8 mouse cellular contexts compared by ENCODE assay signal in genomic region chr1:87292420-87293190, GRCm38 (mm10). TPM values are rescaled to one million over a fixed set of nuclear protein-coding genes. Genes with fewer than 3 reads are reported as not detected.
DNase-seq lines count a peak whose midpoint lies in the region.

No protein-coding gene starts in this region.

- intact Hi-C loops in heart, postnatal 36 days (cut with DNase I): loop anchor here (1.0 kb wide), 2 partner anchors 34 to 46 kb away; no protein-coding TSS in a partner anchor

- DNase-seq in 416B (ENCODE audit: low read depth) (peak; percentile 37), R1 (ENCODE audit: low read depth, low spot score) (peak; percentile 80)
- DNase-seq in embryo, embryonic 9.5 days (ENCODE audit: extremely low spot score): peak; percentile 55
- peak; percentile 26 to 47 for DNase-seq in heart, postnatal 36 days
- peak; percentile 23 to 68 for DNase-seq in layer of hippocampus, postnatal 14 days (ENCODE audit: low spot score in 2 of 2)
- DNase-seq in ovary, postnatal 14 days (ENCODE audit: low spot score): peak; percentile 25
- DNase-seq in spleen, postnatal 14 days (ENCODE audit: low spot score in 2 of 2): no peak
- no peak for DNase-seq in T-cell, adult 2 months (ENCODE audit: low spot score)

RNA-seq across cellular contexts. Expression of gene Efhd1, which starts 28.4 kb away (rescaled TPM):
- 1 to 10 TPM; 2.5 to 3.7 TPM for total RNA-seq in heart, postnatal 36 days (2021)
- 1 to 10 TPM; 5.4 to 6.8 TPM for total RNA-seq in layer of hippocampus, postnatal 14 days (2021)

RNA-seq across cellular contexts. Expression of gene Gigyf2, which starts 34.2 kb away (rescaled TPM):
- 10 to 100 TPM; 43.3 to 46.4 TPM for total RNA-seq in heart, postnatal 36 days (2021)
- total RNA-seq in layer of hippocampus, postnatal 14 days (2021): 10 to 100 TPM; 83.6 to 85.5 TPM

Comparison
In these comparisons a context has a peak if more than half of its experiments do, and no peak if none do; other contexts are left out.
1. DNase-seq: peak in 416B (single experiment), R1 (single experiment), embryo, embryonic 9.5 days (single experiment), heart, postnatal 36 days (2 of 2), layer of hippocampus, postnatal 14 days (2 of 2) and ovary, postnatal 14 days (single experiment); none in spleen, postnatal 14 days (0 of 2) and T-cell, adult 2 months (single experiment).